Mouse (Mus musculus): ENCODE data around the gene Tnip1. TPM values are rescaled to one million over a fixed set of nuclear protein-coding genes. Genes with fewer than 3 reads are reported as not detected.

Gene Tnip1
- total and polyA plus RNA-seq, 3 experiments, result 36.1 to 137 (median 67.8) TPM

DNA sequence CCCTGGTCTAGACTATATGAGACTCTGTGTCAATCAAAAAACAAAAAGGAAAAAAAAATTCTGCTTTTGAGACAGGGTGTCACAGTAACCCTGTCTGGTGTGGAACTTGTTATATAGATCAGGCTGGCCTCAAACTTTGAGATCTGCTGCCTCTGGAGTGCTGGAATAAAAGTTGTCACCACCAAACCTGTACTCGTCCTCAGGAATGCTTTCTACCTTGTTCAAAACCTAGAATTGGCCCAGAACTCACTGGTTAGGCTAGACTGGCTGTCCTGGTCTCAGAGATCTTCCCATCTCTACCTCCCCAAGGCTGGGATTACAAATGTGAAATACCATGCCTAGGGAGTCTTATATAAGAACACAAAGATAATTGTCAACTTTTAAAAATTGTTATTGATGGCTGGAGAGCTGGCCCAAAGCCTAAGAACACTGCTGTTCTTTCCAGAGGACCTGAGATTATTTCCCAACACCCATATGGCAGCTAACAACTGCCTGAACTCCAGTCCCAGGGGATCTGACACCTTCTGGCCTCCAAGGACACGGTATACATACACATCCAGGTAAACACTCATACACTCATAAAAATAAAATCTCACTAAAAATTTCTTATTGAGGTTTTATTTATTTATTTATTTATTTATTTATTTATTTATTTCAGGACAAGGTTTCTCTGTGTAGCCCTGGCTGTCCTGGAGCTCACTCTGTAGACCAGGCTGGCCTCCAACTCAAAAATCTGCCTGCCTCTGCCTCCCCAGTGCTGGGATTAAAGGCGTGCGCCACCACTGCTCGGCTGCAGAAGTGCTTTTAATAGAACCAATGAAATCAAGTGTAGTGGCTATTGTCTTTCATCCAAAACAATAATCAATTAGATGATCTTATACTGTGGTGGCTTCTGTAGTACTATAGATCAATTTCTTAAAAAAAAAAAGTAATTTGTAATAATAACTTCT is 101.0 kb downstream of the Tnip1 start:
- dilution Hi-C loops (cut with MboI; ENCODE audit: extremely low pct_ligation_motif_present, extremely low pct_unique_long_range_greater_than_20kb, low sequenced_read_pairs), result no loop called here
- no peaks in the 10 kb centered on the region for H3K9me3 ChIP-seq (replicated peaks; ENCODE audit: low read length)
- peak overlapping the region; percentile 48; the same call in 1 of the 2 replicates for H3K4me2 ChIP-seq (ENCODE audit: insufficient read depth, low read depth, poor library complexity, severe bottlenecking)
- H3K79me2 ChIP-seq (replicated peaks; ENCODE audit: control insufficient read depth, extremely low read depth, insufficient read depth, poor library complexity, severe bottlenecking), result peaks cover 5% of the 10 kb centered on the region
- in situ Hi-C loops (cut with MboI; ENCODE audit: low pct_ligation_motif_present, low pct_unique_long_range_greater_than_20kb, low sequenced_read_pairs), result loop anchor here (5.0 to 10.0 kb wide), 3 partner anchors 154 to 547 kb away; partner anchors contain the start of gene Rapgef6
- peak overlapping the region; percentile 86 for H3K9ac ChIP-seq (ENCODE audit: insufficient read depth, low read depth)
- TF ChIP-seq ELF1 (IDR thresholded peaks at IDR 0.05; ENCODE audit: low read depth, low read length), result no peak
- no peak for TF ChIP-seq KAT2A (IDR thresholded peaks at IDR 0.05; ENCODE audit: insufficient replicate concordance, low read length)
- TF ChIP-seq ETS1 (conservative IDR thresholded peaks at IDR 0.05; ENCODE audit: low read depth, low read length), result no peak
- TF ChIP-seq MAZ (IDR thresholded peaks at IDR 0.05; ENCODE audit: low read depth, low read length), result no peak
- TF ChIP-seq TBP (conservative IDR thresholded peaks at IDR 0.05; ENCODE audit: low read depth, low read length), result no peak
- no peak for TF ChIP-seq ZNF384 (IDR thresholded peaks at IDR 0.05; ENCODE audit: low read depth, low read length)
- no peak for TF ChIP-seq RAD21 (IDR thresholded peaks at IDR 0.05; ENCODE audit: low read depth, low read length)
- TF ChIP-seq E2F4 (IDR thresholded peaks at IDR 0.05; ENCODE audit: insufficient replicate concordance, low read depth, low read length), result no peak
- no peak for TF ChIP-seq GABPA (IDR thresholded peaks at IDR 0.05; ENCODE audit: insufficient replicate concordance, low read depth, low read length)
- TF ChIP-seq UBTF (IDR thresholded peaks at IDR 0.05; ENCODE audit: low read depth, low read length), result no peak
- no peak for TF ChIP-seq MAFK (IDR thresholded peaks at IDR 0.05; ENCODE audit: insufficient replicate concordance, low read length)
- TF ChIP-seq POLR2AphosphoS2 (IDR thresholded peaks at IDR 0.05; ENCODE audit: low read depth, low read length), result no peak
- peak overlapping the region in 2 of 3 experiments; percentile 60 to 72 for H3K4me3 ChIP-seq (replicated peaks in 1 of 3; ENCODE audit: low read depth in 2 of 3, low read length in 2 of 3, poor library complexity in 1 of 3)
- H3K27ac ChIP-seq (ENCODE audit: insufficient read depth, low read depth), result no peak overlapping the region
- no peak for DNase-seq (ENCODE audit: extremely low read depth)
- peaks cover 0 to 2% of the 10 kb centered on the region in 2 experiments for H3K36me3 ChIP-seq (replicated peaks in 1 of 2; ENCODE audit: control insufficient read depth in 1 of 2, insufficient read depth in 1 of 2, low read length in 1 of 2)
- no peaks in the 10 kb centered on the region for H3K27me3 ChIP-seq (replicated peaks)
- H3K4me1 ChIP-seq (ENCODE audit: control insufficient read depth in 1 of 2, insufficient read depth in 2 of 2), result peaks cover 0 to 40% of the 10 kb centered on the region in 2 experiments; a peak in 2 of 4 replicates

Other genes starting within 250 kb of the Tnip1 start
- 97.9 and 99.1 TPM in 2 replicates for gene Cdc42se2, start 175.2 kb downstream of the Tnip1 start, total RNA-seq (2012; rRNA removed)
- gene Cdc42se2, start 175.2 kb downstream of the Tnip1 start, total RNA-seq (2014; rRNA removed), result 215 and 227 TPM in 2 replicates
- gene Cdc42se2, start 175.2 kb downstream of the Tnip1 start, polyA plus RNA-seq (2012; ENCODE audit: insufficient read length, low read depth), result 84.7 and 97.4 TPM in 2 replicates
- gene Lyrm7, start 102.0 kb downstream of the Tnip1 start, total RNA-seq (2012; rRNA removed), result 18.2 and 23.1 TPM in 2 replicates
- gene Lyrm7, start 102.0 kb downstream of the Tnip1 start, total RNA-seq (2014; rRNA removed), result 15.5 and 18.6 TPM in 2 replicates
- gene Lyrm7, start 102.0 kb downstream of the Tnip1 start, polyA plus RNA-seq (2012; ENCODE audit: insufficient read length, low read depth), result 55.8 and 64.4 TPM in 2 replicates
- 1,034 and 1,097 TPM in 2 replicates for gene Hint1, start 96.5 kb downstream of the Tnip1 start, total RNA-seq (2012; rRNA removed)
- gene Hint1, start 96.5 kb downstream of the Tnip1 start, total RNA-seq (2014; rRNA removed), result 1,162 and 1,228 TPM in 2 replicates
- gene Hint1, start 96.5 kb downstream of the Tnip1 start, polyA plus RNA-seq (2012; ENCODE audit: insufficient read length, low read depth), result 854 and 997 TPM in 2 replicates
- gene Gpx3, start 60.5 kb downstream of the Tnip1 start, total RNA-seq (2012; rRNA removed), result 0.25 TPM in 1 of 2 replicates, not detected in the other
- gene Gpx3, start 60.5 kb downstream of the Tnip1 start, total RNA-seq (2014; rRNA removed), result not detected in 2 replicates
- 0.63 and 0.90 TPM in 2 replicates for gene Gpx3, start 60.5 kb downstream of the Tnip1 start, polyA plus RNA-seq (2012; ENCODE audit: insufficient read length, low read depth)
- gene Anxa6, start 70.5 kb upstream of the Tnip1 start, total RNA-seq (2012; rRNA removed), result 163 and 168 TPM in 2 replicates
- gene Anxa6, start 70.5 kb upstream of the Tnip1 start, total RNA-seq (2014; rRNA removed), result 115 and 125 TPM in 2 replicates
- 162 and 163 TPM in 2 replicates for gene Anxa6, start 70.5 kb upstream of the Tnip1 start, polyA plus RNA-seq (2012; ENCODE audit: insufficient read length, low read depth)
- gene Ccdc69, start 115.2 kb upstream of the Tnip1 start, total RNA-seq (2012; rRNA removed), result 4.3 and 4.4 TPM in 2 replicates
- 0.27 TPM in 1 of 2 replicates, not detected in the other for gene Ccdc69, start 115.2 kb upstream of the Tnip1 start, total RNA-seq (2014; rRNA removed)
- 0.23 and 0.61 TPM in 2 replicates for gene Ccdc69, start 115.2 kb upstream of the Tnip1 start, polyA plus RNA-seq (2012; ENCODE audit: insufficient read length, low read depth)
- gene Gm2a, start 135.2 kb upstream of the Tnip1 start, total RNA-seq (2012; rRNA removed), result 24.1 and 26.5 TPM in 2 replicates
- 8.9 and 10.0 TPM in 2 replicates for gene Gm2a, start 135.2 kb upstream of the Tnip1 start, total RNA-seq (2014; rRNA removed)
- 24.1 and 25.6 TPM in 2 replicates for gene Gm2a, start 135.2 kb upstream of the Tnip1 start, polyA plus RNA-seq (2012; ENCODE audit: insufficient read length, low read depth)
- gene Slc36a3, start 188.8 kb upstream of the Tnip1 start, total RNA-seq (2012; rRNA removed), result 0.34 and 0.72 TPM in 2 replicates
- gene Slc36a3, start 188.8 kb upstream of the Tnip1 start, total RNA-seq (2014; rRNA removed), result 0.34 and 0.72 TPM in 2 replicates
- 1.2 and 1.5 TPM in 2 replicates for gene Slc36a3, start 188.8 kb upstream of the Tnip1 start, polyA plus RNA-seq (2012; ENCODE audit: insufficient read length, low read depth)
- 0.04 and 0.08 TPM in 2 replicates for gene Slc36a2, start 222.2 kb upstream of the Tnip1 start, total RNA-seq (2012; rRNA removed)
- gene Slc36a2, start 222.2 kb upstream of the Tnip1 start, total RNA-seq (2014; rRNA removed), result not detected in 2 replicates
- gene Slc36a2, start 222.2 kb upstream of the Tnip1 start, polyA plus RNA-seq (2012; ENCODE audit: insufficient read length, low read depth), result 0.17 and 0.18 TPM in 2 replicates
- 2.5 and 3.6 TPM in 2 replicates for gene Slc36a1, start 241.4 kb upstream of the Tnip1 start, total RNA-seq (2012; rRNA removed)
- gene Slc36a1, start 241.4 kb upstream of the Tnip1 start, total RNA-seq (2014; rRNA removed), result 0.51 and 0.65 TPM in 2 replicates
- 4.3 and 5.0 TPM in 2 replicates for gene Slc36a1, start 241.4 kb upstream of the Tnip1 start, polyA plus RNA-seq (2012; ENCODE audit: insufficient read length, low read depth)